Mouse (Mus musculus) CD4-positive naive resting alpha-beta T cell, adult 76 days (primary cell): ENCODE results near the gene Ate1. TPM values are rescaled to one million over a fixed set of nuclear protein-coding genes. Genes with fewer than 3 reads are reported as not detected.

Source experiments
- total RNA-seq: library from RNA; stranded (reverse); gene quantifications from one replicate; pipeline ENCODE4 v1.2.4, GENCODE M21; 2023

Gene Ate1
- 55.5 TPM for total RNA-seq

DNA sequence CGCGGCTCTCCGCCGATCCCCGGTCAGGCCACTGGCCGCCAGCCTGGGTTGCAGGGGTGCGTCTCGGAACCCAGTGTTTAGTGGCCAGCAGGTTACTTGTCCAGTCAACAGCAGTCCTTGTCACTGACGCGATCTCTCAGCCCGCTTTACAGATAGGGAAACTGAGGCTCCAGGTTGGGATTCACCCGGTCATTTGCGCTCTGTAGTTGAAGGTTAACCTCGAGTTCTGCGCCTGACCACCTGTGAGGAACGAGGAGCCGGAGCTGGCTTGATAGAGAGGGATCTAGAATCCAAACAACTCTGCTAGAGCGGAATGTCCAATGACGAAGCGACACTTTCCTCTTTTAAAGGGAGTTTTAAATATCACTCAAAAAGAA is at the start of gene Ate1:
TSS of gene Ate1 (minus strand) at position 321 of the 377 bp plus-strand sequence.

Other genes starting within 250 kb of the Ate1 start
- 103 TPM for gene Nsmce4a, start 52.7 kb upstream of the Ate1 start, total RNA-seq
- gene Tacc2, start 57.1 kb upstream of the Ate1 start, total RNA-seq = 13.1 TPM